Mouse (Mus musculus) midbrain, embryonic 16.5 days (tissue): Measurements from ENCODE around the gene Sema3g. TPM values are rescaled to one million over a fixed set of nuclear protein-coding genes. Genes with fewer than 3 reads are reported as not detected.

Experiments
- ATAC-seq: fragments of 200-750 bp; cut with Nextera tagmentation; 2 replicates; pipeline ENCODE4 v1.8.0; 2017; ENCODE audit warnings: moderate TSS enrichment
- H3K27ac ChIP-seq: fragments of 300-500 bp; sonication (generic); 2 replicates; pipeline ENCODE4 v1.5.1; 2014; ENCODE audit warnings: mild to moderate bottlenecking, low read length, mixed read lengths
- H3K27me3 ChIP-seq: fragments of 300-500 bp; sonication (generic); 2 replicates; pipeline ENCODE4 v1.6.1; 2014; ENCODE audit warnings: low read depth, low read length, mixed read lengths; ENCODE audit not compliant: control insufficient read depth, insufficient read depth
- H3K36me3 ChIP-seq: fragments of 300-500 bp; sonication (generic); 2 replicates; pipeline ENCODE4 v1.6.1; 2014; ENCODE audit warnings: mild to moderate bottlenecking, low read length, moderate library complexity, mixed read lengths; ENCODE audit not compliant: control insufficient read depth, insufficient read depth
- H3K4me1 ChIP-seq: fragments of 300-500 bp; sonication (generic); 2 replicates; pipeline ENCODE4 v1.6.1; 2014; ENCODE audit warnings: mild to moderate bottlenecking, low read length, mixed read lengths; ENCODE audit not compliant: control insufficient read depth, insufficient read depth
- H3K4me2 ChIP-seq: fragments of 300-500 bp; sonication (generic); 2 replicates; pipeline ENCODE4 v1.6.1; 2014; ENCODE audit warnings: mild to moderate bottlenecking, low read length, mixed read lengths
- H3K4me3 ChIP-seq: fragments of 300-500 bp; sonication (generic); 2 replicates; pipeline ENCODE4 v1.5.1; 2014; ENCODE audit warnings: low read depth, mild to moderate bottlenecking, low read length, moderate library complexity, mixed read lengths
- H3K9ac ChIP-seq: fragments of 300-500 bp; sonication (generic); 2 replicates; pipeline ENCODE4 v1.6.1; 2014; ENCODE audit warnings: low read depth, low read length, mixed read lengths
- H3K9me3 ChIP-seq: fragments of 300-500 bp; sonication (generic); replicated peaks from 2 replicates; pipeline ENCODE4 v1.6.1; 2014; ENCODE audit warnings: mild to moderate bottlenecking, low read length, mixed read lengths; ENCODE audit not compliant: control insufficient read depth, poor library complexity, severe bottlenecking
- WGBS: fragments of 180-500 bp; shearing (Covaris S2); extraction: QIAGEN DNeasy Blood & Tissue Kit; methylation state at CpG from one replicate; pipeline ENCODE4 v1.1.7; 2014; 5-methylcytosine and 5-hydroxymethylcytosine counted together
- polyA plus RNA-seq: library from polyadenylated mRNA; unstranded; fragments of >200 nt; fragmentation: Nextera tagmentation; extraction: Ambion mirVana; gene quantifications from 2 replicates; pipeline ENCODE4 v1.2.1, GENCODE M21; 2015

Sema3g gene
- polyA plus RNA-seq, 1 experiment from 2014 or later = 0.46 TPM

DNA sequence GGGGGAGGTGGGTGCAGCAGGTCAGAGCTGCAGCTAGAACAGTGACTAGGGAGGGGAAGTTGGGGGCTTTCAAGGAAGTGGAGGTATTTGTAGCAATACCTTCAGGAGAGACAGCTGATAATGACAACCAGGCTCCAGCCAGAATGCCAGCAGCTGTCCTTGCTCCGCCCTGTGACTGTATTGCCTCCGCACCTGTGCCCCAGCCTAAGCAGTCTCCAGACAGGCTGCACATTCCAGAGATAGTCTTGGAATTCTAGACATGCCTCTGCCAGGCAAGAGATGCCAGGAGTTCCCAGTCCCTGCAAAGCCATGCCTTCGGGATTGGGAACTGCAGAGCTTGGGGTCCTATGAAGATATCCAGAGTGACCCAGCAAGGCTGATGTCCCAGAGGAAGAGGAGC is 5.2 kb upstream of the Sema3g start:
- no peak overlapping the region for H3K27ac ChIP-seq
- H3K4me2 ChIP-seq = no peak overlapping the region
- peaks cover 3% of the 10 kb centered on the region; the same call in 1 of the 2 replicates for H3K4me1 ChIP-seq
- H3K9me3 ChIP-seq = no peaks in the 10 kb centered on the region
- 89% methylated on average over 3 of the region's 3 CpGs for WGBS
- no peak for ATAC-seq
- H3K36me3 ChIP-seq = no peaks in the 10 kb centered on the region
- H3K4me3 ChIP-seq = no peak overlapping the region
- H3K9ac ChIP-seq = no peak overlapping the region
- no peaks in the 10 kb centered on the region for H3K27me3 ChIP-seq

- H3K36me3 ChIP-seq = no peaks in the 10 kb centered on the region
- no peak overlapping the region for H3K4me3 ChIP-seq
- H3K4me2 ChIP-seq = no peak overlapping the region
- H3K9ac ChIP-seq = no peak overlapping the region
- H3K27me3 ChIP-seq = no peaks in the 10 kb centered on the region
- 68% methylated on average over 8 of the region's 8 CpGs for WGBS
- ATAC-seq = no peak
- no peak overlapping the region for H3K27ac ChIP-seq
- peaks cover 3% of the 10 kb centered on the region; the same call in 1 of the 2 replicates for H3K4me1 ChIP-seq
- no peaks in the 10 kb centered on the region for H3K9me3 ChIP-seq
These were observed 3.8 kb upstream of the Sema3g start for GRCm38 (mm10) chr14:31213868-31214267.

DNA sequence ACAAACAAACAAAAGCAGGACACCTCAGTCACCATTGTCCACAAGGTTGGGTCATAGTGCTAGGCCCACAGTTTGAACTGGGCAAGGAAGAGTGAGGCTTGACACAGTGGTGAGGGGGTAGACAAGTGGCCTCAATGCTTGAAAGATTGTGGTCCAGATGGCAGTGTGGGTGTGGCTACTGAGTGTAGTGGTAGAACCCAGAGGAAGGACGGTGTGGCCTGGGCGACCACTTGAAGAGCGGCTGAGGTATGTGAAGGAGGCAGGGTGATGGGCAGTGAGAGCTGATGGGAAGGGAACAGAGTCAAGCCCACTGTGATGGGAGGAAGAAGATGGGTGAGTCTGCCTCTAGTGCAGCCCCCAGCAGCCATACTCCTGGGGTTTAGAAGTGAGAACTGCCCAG is 3.0 kb upstream of the Sema3g start:
- ATAC-seq = peak; percentile 14; the same call in 1 of the 2 replicates
- no peaks in the 10 kb centered on the region for H3K36me3 ChIP-seq
- 93% methylated on average over 3 of the region's 3 CpGs for WGBS

GRCm38 (mm10) chr14:31215157-31216002 is 2.3 kb upstream of the Sema3g start:
- H3K36me3 ChIP-seq = no peaks in the 10 kb centered on the region
- 33% methylated on average over 15 of the region's 15 CpGs for WGBS
- no peak overlapping the region for H3K27ac ChIP-seq
- peak; percentile 57 for ATAC-seq
- H3K4me1 ChIP-seq = peaks cover 3% of the 10 kb centered on the region; the same call in 1 of the 2 replicates
- H3K9me3 ChIP-seq = no peaks in the 10 kb centered on the region
- H3K4me3 ChIP-seq = no peak overlapping the region
- no peak overlapping the region for H3K4me2 ChIP-seq
- H3K27me3 ChIP-seq = no peaks in the 10 kb centered on the region
- peak overlapping the region; percentile 27; the same call in 1 of the 2 replicates for H3K9ac ChIP-seq

More for the DNA sequence above, 3.0 kb upstream of the Sema3g start:
- Histone ChIP-seq H3K4me2 (no peak overlapping the region), H3K9me3 (no peaks in the 10 kb centered on the region), H3K9ac (no peak overlapping the region), H3K4me1 (peaks cover 3% of the 10 kb centered on the region; the same call in 1 of the 2 replicates), H3K4me3 (no peak overlapping the region), H3K27me3 (no peaks in the 10 kb centered on the region), H3K27ac (no peak overlapping the region)

DNA sequence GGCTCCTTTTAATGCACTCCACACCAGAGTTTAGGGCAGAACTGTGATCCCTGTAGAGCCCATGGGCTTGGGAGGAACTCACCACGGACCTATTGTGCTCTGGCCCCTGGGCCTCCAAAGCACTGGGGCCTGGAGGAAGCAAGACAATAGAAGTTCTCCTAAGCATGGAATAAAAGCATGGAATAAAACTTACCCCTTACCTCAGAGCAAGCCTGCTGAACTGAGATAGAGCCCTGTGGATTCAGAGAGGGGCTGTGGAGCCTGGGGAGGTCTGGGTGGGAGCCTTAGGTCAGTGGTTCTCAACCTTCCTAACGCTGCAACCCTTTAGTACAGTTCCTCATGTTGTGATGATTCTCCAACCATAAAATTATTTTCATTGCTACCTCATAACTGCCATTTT is 814 bp upstream of the Sema3g start, which contains the start of gene Nisch:
Gene Nisch, minus strand, starts transcription at position 101 of the 400 bp plus-strand sequence.
- Histone ChIP-seq H3K9me3 (no peaks in the 10 kb centered on the region), H3K36me3 (no peaks in the 10 kb centered on the region), H3K4me2 (no peak within 1 kb of the TSS), H3K27me3 (no peaks in the 10 kb centered on the region), H3K9ac (0 out of 2 replicates have a peak within 1 kb of the TSS, but pooled peaks have one; percentile 22), H3K27ac (no peak within 1 kb of the TSS), H3K4me1 (peaks cover 3% of the 10 kb centered on the region; the same call in 1 of the 2 replicates), H3K4me3 (no peak within 1 kb of the TSS)
- 41% methylated on average over 2 of the region's 2 CpGs for WGBS
- no peak for ATAC-seq

DNA sequence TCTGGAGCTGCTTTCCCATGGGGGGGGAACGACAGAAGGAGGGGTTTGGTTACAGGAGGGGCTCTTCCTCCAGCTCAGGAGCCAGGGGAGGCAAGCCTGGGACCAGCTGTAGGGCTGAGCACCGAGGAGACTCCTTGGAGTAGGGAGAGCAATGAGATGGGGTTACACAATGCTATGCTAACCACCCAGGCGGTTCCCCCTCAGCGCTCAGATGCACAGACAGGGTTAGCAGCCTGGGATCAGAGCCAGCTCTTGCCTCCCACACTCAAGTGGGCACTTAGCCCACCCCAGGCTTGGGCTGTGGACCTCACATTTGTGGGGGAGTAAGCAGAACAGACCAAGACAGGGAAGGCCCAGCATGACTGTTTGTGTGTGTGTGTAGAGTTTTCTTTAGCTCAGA is 9.3 kb downstream of the Sema3g start:
- Histone ChIP-seq H3K27ac (no peak overlapping the region), H3K36me3 (no peaks in the 10 kb centered on the region), H3K27me3 (no peaks in the 10 kb centered on the region), H3K4me2 (no peak overlapping the region), H3K4me1 (no peaks in the 10 kb centered on the region; the same call in 1 of the 2 replicates), H3K9me3 (no peaks in the 10 kb centered on the region), H3K4me3 (no peak overlapping the region), H3K9ac (no peak overlapping the region)
- 52% methylated on average over 4 of the region's 4 CpGs for WGBS
- 0 out of 2 replicates have a peak, but pooled peaks have one; percentile 54 for ATAC-seq

DNA sequence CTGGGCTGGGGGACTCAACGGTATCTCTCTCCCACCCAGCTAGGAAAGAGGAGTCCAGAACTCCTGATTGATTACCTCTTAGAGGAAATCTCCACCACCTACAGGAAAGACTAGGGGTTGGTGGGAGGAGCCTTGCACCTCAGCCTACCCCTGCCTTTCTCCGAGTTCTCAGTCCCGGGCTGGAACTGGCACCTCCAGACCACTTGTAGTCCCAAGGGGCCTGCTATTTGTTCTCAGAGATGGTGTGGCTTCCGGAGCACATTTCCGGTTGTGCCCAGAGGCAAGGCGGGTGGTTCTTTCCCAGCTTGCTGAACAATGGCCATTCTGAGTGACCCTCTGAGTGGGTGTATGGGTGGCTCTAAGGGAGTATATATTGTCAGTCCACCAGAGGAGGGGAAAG is 10.6 kb downstream of the Sema3g start:
- H3K36me3 ChIP-seq = no peaks in the 10 kb centered on the region
- H3K27ac ChIP-seq = no peak overlapping the region
- H3K4me3 ChIP-seq = no peak overlapping the region
- no peak for ATAC-seq
- H3K9ac ChIP-seq = no peak overlapping the region
- 76% methylated on average over 6 of the region's 6 CpGs for WGBS
- no peaks in the 10 kb centered on the region for H3K27me3 ChIP-seq
- H3K4me1 ChIP-seq = no peaks in the 10 kb centered on the region; the same call in 1 of the 2 replicates
- no peak overlapping the region for H3K4me2 ChIP-seq
- no peaks in the 10 kb centered on the region for H3K9me3 ChIP-seq

DNA sequence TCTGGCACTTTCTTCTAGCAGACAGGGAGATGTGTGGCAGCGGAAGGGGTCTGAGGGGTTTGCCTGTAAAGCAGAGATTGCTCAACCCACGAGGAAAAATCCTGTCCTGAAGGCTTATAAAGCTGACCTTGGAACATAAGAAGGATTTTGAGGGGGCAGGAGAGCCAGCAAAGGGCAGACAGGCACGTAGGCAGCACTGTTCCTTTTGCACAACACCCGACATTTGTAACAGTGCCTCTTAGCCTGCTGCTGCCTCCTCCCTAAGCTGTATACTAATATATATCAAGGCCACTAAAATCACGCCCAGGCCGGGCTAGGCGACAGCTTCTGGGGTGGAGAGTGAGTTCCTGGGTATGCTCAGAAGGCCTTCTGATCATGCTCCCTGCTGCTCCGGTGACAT is 12.8 kb downstream of the Sema3g start:
- no peaks in the 10 kb centered on the region for H3K36me3 ChIP-seq
- 64% methylated on average over 8 of the region's 8 CpGs for WGBS
- H3K4me1 ChIP-seq = no peaks in the 10 kb centered on the region; the same call in 1 of the 2 replicates
- no peak overlapping the region for H3K4me2 ChIP-seq
- H3K9me3 ChIP-seq = no peaks in the 10 kb centered on the region
- no peak for ATAC-seq
- H3K4me3 ChIP-seq = no peak overlapping the region
- no peaks in the 10 kb centered on the region for H3K27me3 ChIP-seq
- no peak overlapping the region for H3K9ac ChIP-seq
- H3K27ac ChIP-seq = no peak overlapping the region

GRCm38 (mm10) chr14:31232404-31233069 is 14.9 kb downstream of the Sema3g start:
- no peak overlapping the region for H3K4me3 ChIP-seq
- H3K36me3 ChIP-seq = no peaks in the 10 kb centered on the region
- no peak for ATAC-seq
- H3K9me3 ChIP-seq = no peaks in the 10 kb centered on the region
- 85% methylated on average over 13 of the region's 13 CpGs for WGBS
- no peak overlapping the region for H3K4me2 ChIP-seq
- no peak overlapping the region for H3K9ac ChIP-seq
- H3K27ac ChIP-seq = no peak overlapping the region
- no peaks in the 10 kb centered on the region for H3K27me3 ChIP-seq
- H3K4me1 ChIP-seq = no peaks in the 10 kb centered on the region
